Mouse (Mus musculus) spleen, adult 10 weeks (tissue): ENCODE measurements around the gene Pacsin3. TPM values are rescaled to one million over a fixed set of nuclear protein-coding genes. Genes with fewer than 3 reads are reported as not detected.

ENCODE experiments used
- polyA plus RNA-seq: library from polyadenylated mRNA; stranded (reverse); fragments of 350-450 nt; fragmentation: Illumina TruSeq; extraction: RNeasy Lipid Tissue Mini Kit (QIAGEN cat#74804); gene quantifications from one replicate; pipeline ENCODE4 v1.2.3, GENCODE M21; 2015; ENCODE audit warnings: low replicate concordance; ENCODE audit not compliant: insufficient read depth

Pacsin3 gene
- 0.76 TPM for polyA plus RNA-seq

DNA sequence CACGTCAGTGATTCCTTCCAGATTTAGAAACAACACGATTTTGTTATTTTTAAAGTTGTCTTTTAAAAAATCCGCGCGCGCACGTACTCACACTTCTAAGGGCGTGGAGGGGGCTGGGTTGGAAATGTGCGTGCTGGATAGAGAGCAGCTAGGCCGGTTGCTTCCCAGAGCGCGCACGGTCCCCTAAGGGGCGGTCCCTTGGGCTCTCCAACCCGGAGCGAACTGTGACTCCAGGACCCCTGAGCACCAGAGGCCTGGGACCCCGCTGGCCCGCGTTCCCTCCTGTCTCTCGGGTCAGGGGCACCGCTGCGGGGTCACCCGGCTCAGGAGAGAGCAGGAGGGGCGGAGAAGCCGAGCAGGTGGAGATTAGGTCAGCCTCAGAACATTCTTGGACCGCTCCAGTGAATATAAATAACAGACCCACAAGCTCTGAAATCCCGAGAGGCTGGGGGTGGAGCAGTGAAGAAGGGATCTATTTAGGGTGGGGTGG is at the start of gene Pacsin3:
Pacsin3 (plus strand) TSS at position 294 of the 490 bp plus-strand sequence.

DNA sequence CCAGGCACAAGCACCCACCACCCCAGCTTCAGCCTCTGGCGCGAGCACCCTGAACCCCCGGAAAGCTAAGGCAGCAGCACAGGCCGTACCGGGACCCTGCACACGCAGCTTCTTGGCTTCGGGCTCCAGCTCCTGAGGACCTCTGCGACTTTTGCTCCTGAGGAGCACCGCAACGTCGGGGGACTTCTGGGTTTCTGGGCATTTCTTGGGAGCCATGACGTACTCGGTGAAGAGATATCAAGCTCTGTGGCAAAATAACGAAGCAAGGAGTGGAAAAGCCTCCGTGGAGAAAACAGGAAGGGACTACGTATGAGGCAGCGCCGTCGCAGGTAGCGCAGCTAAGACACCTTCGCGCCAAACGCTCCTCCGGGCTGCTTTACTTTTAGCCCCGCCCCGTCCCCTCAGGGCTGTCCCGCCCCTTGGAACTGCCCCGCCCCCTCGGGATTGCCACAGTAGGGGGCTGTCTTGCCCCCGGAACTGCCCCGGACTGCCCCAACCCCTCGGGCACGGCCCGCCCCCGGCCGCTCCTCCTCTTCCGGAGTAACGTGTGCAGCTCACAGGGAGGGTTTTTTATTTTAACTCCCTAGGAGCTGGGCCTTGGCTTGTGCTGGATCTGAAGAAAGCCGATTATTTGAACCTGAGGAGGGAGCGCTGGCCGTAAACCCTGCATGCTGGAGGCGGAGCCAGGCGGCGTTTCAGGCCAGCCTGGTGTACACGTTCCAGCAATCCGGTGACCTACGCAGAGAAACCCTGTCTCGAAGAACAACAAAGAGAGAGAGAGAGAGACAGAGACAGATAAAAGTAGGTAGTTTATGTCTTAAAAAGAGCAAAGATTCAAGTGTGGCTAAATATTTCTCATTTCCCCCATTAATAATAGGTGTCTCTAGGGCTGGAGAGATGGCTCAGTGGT is 18.9 kb upstream of the Pacsin3 start, which contains the start of gene Ddb2:
Ddb2 (minus strand) TSS at position 382 of the 910 bp plus-strand sequence.

DNA sequence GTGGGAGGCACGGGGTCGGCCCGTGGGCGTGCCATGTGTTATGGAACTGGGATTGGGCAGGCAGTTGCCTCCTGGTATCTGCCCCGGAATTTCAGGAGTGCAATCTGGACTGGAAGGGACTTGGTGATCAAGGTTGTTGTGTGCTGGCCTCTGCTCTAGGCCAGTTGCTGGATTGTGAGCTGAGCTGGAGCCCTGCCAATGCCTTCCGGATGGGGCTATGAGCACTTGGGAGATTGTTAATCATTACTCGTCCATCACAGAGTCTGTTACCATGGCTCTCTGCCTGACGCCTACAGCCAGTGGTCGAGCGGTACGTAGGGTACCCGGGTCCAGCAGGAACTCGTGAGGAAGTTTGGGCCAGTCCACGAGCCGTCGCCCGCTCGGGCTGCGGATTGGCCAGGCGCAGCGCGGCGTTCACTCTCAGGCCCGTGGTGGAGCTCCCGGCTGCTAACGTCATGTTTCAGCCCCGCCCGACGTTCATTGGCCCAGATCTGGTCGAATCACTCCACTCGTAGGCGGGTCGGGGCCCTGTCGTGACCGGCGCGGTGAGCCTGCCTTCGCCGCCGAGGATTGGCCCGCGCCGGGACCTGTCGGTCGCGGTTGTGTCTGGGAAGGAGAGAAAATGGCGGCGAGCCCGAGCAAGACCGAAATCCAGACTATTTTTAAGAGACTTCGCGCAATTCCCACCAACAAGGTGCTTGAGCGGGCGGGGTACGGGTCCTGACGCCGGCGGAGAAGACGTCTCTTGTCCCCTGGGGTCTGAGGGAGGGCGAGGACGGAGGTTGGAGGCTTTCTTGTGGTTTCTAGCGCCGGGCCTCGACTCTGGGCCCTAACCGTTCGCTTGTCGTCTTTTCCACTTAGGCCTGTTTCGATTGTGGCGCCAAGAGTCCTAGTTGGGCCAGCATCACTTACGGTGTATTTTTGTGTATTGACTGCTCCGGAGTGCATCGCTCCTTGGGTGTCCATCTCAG is 9.2 kb downstream of the Pacsin3 start, which contains the start of gene Arfgap2:
Arfgap2 (plus strand) TSS at position 264 of the 971 bp plus-strand sequence.

Other genes with a start within 250 kb of the Pacsin3 start
- gene Rapsn, start 220.3 kb upstream of the Pacsin3 start, polyA plus RNA-seq, result 0.17 TPM
- gene Psmc3, start 201.9 kb upstream of the Pacsin3 start, polyA plus RNA-seq, result 177 TPM
- gene Slc39a13, start 185.5 kb upstream of the Pacsin3 start, polyA plus RNA-seq, result 17.9 TPM
- gene Spi1, start 173.6 kb upstream of the Pacsin3 start, polyA plus RNA-seq, result 79.0 TPM
- 0.22 TPM for gene Mybpc3, start 137.8 kb upstream of the Pacsin3 start, polyA plus RNA-seq
- gene Madd, start 72.1 kb upstream of the Pacsin3 start, polyA plus RNA-seq, result 78.9 TPM
- gene Nr1h3, start 53.1 kb upstream of the Pacsin3 start, polyA plus RNA-seq, result 25.2 TPM
- 51.3 TPM for gene Acp2, start 53.1 kb upstream of the Pacsin3 start, polyA plus RNA-seq
- 65.7 TPM for gene Ddb2, start 19.0 kb upstream of the Pacsin3 start, polyA plus RNA-seq
- gene Arfgap2, start 9.0 kb downstream of the Pacsin3 start, polyA plus RNA-seq, result 59.1 TPM
- 10.5 TPM for gene 1110051M20Rik, start 188.8 kb downstream of the Pacsin3 start, polyA plus RNA-seq
- gene Lrp4, start 201.6 kb downstream of the Pacsin3 start, polyA plus RNA-seq, result 2.4 TPM